In genomic region chr4:48006355-48006754, GRCm38 (mm10) we compare ENCODE assay signal across 20 mouse cellular contexts. TPM values are rescaled to one million over a fixed set of nuclear protein-coding genes. Genes with fewer than 3 reads are reported as not detected.
A peak's percentile ranks its signal among the peaks of the same experiment; 100 is the strongest.
DNase-seq lines count a peak whose midpoint lies in the region; ATAC-seq lines count a peak whose summit lies in the region.
"Had no signal": no experiment of that assay in that cellular context is flagged by ENCODE, and none has a peak within 500 bp of the region (broad histone marks: within the 10 kb centered on the region; RNA-seq: fewer than 3 reads in every experiment).

No protein-coding gene starts in this region.

- peak; percentile 55 for ATAC-seq in granulocyte monocyte progenitor cell, adult 5-6 weeks (replicated peaks; ENCODE audit: poor library complexity, severe bottlenecking)
- ATAC-seq in hematopoietic stem cell, adult 5-6 weeks (replicated peaks in 1 of 2; ENCODE audit: insufficient read depth in 1 of 2, low FRiP score in 2 of 2, low TSS enrichment in 1 of 2, low read depth in 1 of 2, poor library complexity in 2 of 2, severe bottlenecking in 2 of 2), result peak; percentile 60 to 67
- peak; percentile 29; the same call in 1 of the 2 replicates for ATAC-seq in megakaryocyte progenitor cell, adult 5-6 weeks (replicated peaks; ENCODE audit: poor library complexity)
- ATAC-seq: activated CD4-positive, CD25-positive, alpha-beta regulatory T cell, adult 4 months; CD4-positive, CD25-positive, alpha-beta regulatory T cell, adult 4 months; Patski had no signal

- no peak for DNase-seq in frontal cortex, postnatal 14 days (ENCODE audit: low spot score in 2 of 2)
- DNase-seq in urinary bladder, postnatal 25 days (ENCODE audit: low spot score), result no peak
- DNase-seq in lung, postnatal 25 days (ENCODE audit: low spot score), result no peak
- DNase-seq: adrenal gland, adult 2 months; adrenal gland, adult 8-10 months; adrenal gland, postnatal 10 days; adrenal gland, postnatal 14 days; adrenal gland, postnatal 25 days; adrenal gland, postnatal 36 days; B cell, adult 2 months; cerebellum, adult 11 months; cerebellum, adult 11-12 months; cerebellum, adult 18-20 months had no signal

RNA-seq across cellular contexts. Expression of gene Nr4a3, which starts 38.6 kb away (rescaled TPM):
- total RNA-seq in granulocyte monocyte progenitor cell, adult 5-6 weeks (2014; fragmentation: Nextera tagmentation), result 0.21 TPM in 1 of 2 replicates, not detected in the other
- 0.36 and 0.99 TPM in 2 replicates for total RNA-seq in granulocyte monocyte progenitor cell, adult 5-6 weeks (2017)
- total RNA-seq in hematopoietic stem cell, adult 5-6 weeks (2017), result 6.8 and 14.6 TPM in 2 replicates
- 0.59 and 0.88 TPM in 2 replicates for total RNA-seq in megakaryocyte progenitor cell, adult 5-6 weeks (2015)
- total RNA-seq in megakaryocyte progenitor cell, adult 5-6 weeks (2017), result 0.20 and 2.5 TPM in 2 replicates
- total RNA-seq: MEL had no signal
